Mouse (Mus musculus): ENCODE data around the gene Pdc.
"Not testable (repeated sequence)": the region's sequence is repeated elsewhere in the genome, so short reads cannot be mapped to it uniquely, and the experiment has no call there.

Gene Pdc

DNA sequence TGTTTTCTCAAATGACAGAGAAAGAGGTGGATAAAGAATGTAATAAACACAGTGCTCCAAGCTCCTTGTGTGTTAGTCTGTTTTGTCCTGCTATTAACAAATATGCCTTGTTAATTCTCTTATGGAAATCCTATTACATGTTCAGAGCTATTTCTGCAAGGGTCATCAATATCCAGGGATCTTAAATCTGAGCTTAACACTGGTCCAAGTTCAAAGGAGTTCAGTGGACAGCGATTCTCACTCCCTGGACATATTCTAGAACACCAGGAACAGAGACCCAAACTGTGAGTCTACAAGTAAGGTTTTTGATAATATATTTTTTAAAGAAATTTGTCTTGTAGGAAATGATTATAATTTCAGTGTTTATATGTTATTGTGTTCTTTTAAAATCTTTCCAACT, at the start of gene Pdc:
Gene Pdc (plus strand): TSS at position 213 of the 400 bp plus-strand sequence.
- no peak for DNase-seq

DNA sequence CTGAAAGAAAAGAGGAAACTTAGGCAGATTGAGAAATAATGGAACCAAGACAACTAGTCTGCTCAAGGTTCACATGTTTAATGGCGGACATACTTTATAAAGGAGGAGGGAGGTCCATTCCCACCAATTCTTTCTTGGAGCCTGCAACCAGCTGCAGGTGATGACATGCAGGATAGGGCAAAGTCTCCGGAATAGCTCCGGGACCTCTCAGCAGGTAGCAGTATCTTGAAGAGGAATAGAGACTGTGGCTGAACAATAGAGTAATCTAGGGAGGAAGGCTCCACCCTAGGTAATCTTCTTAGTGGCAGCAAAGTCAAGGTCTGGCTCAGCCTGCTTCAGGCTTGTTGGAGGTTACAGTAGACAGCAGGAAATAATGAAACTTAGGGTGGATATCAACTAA, 25.2 kb upstream of the Pdc start:
- not testable (repeated sequence) for DNase-seq

DNA sequence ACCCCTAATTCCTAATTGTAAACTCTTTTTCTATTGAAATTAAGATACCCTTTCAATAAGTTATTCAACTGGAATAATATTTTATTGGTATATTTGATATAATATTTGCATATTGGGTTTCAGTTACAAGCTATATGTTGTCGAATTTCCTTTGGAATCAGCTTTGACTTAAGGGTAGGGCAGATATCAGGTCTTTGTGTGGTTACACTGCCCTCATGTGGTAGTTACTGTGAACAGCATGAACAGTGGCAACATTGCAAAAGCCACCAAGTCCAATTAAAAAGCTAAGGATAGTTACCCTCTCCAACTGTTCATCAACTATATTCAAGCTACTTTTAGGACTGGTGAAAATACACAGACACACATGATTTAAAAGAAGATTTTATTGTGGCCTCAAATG, 11.6 kb upstream of the Pdc start:
- DNase-seq = no peak

DNA sequence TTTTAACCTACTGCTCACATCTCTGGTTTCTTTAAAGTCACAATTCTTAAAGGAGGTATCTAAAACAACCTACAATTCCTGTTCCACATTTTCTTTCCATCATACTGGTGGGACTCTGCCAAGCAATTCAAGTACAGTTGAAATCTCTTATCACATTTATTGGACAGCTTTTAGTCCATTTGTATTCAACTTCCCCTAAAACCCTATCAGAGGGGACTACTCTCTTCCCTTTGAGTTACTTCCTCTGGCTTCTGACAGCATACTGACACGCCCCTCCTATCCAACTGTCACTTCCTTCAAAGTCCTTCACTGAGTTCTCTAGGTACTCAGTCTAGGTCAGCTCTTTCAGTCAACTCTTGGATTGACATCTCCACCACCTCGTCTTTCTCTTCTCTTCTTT, 15.9 kb downstream of the Pdc start:
- no peak for DNase-seq

DNA sequence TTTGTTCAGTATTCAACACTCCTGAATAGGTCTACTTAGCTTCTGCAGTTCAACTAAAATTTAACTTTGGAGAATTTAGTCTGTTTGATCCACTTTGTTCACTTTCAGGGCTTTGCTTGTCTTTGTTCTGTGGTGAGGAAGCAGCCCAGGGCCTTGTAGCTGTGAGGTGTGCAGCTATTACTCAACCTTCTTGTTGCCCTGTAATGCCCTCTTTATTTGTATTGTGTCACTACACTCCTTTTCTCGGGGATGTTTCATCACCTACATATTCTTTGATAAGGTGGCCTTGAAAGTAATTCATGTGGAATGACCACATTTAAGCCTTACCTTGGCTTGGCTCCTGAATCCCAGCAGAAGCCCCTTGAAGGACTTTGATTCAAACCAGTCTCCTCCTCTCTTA, 41.6 kb downstream of the Pdc start:
- no peak for DNase-seq

DNA sequence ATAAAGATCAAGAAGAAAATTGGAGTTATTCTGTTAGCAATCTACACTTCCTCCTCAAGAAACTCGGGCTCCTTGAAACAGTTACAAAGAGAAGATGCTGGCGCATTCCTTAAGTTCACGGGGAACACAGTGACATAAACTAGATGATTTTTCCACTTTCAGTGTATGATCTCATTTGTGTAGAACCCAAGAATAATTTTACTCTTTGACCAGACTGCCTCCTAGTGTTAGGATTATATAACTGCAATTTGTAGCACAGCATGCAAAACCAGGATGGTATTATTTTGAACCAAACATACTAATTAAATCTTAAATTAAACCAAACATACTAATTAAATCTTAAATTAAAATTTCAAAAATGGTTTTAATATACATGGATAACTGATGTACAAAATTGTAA, 53.7 kb downstream of the Pdc start:
- DNase-seq = no peak

DNA sequence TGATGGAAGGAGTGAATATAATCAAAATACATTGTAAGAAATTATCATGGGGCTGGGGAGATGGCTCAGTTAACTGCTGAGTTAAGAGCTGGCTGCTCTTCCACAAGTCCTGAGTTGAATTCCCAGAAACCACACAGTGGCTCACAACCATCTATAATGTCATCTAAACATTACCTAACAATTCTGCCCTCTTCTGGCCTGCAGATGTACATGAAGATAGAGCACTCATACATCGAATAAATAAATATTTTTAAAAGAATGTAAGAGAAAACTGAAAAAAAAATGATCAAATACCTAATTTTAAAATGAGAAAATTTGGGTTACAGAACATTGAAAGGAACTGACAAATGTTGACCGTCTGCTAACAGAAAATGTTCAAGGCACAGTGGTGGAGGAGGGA, 55.0 kb downstream of the Pdc start:
- DNase-seq = no peak

Data from liver (tissue).